Mouse (Mus musculus) intestine, embryonic 14.5 days (tissue): ENCODE measurements around the gene Ptprg. TPM values are rescaled to one million over a fixed set of nuclear protein-coding genes. Genes with fewer than 3 reads are reported as not detected.

Experiments used
- ATAC-seq: fragments of 200-750 bp; cut with Nextera tagmentation; replicated peaks from 2 replicates; pipeline ENCODE4 v1.8.0; 2017; ENCODE audit warnings: low read depth, moderate number of reproducible peaks, moderate TSS enrichment, moderate library complexity; ENCODE audit not compliant: low FRiP score, low TSS enrichment
- DNase-seq: peaks from one replicate; pipeline ENCODE4 v3.0.0-alpha.2; 2018; ENCODE audit warnings: low spot score
- H3K27ac ChIP-seq: fragments of 300-500 bp; sonication (generic); 2 replicates; pipeline ENCODE4 v1.5.1; 2014; ENCODE audit warnings: low read depth, mild to moderate bottlenecking, control low read depth
- H3K27me3 ChIP-seq: fragments of 300-500 bp; sonication (generic); replicated peaks from 2 replicates; pipeline ENCODE4 v1.6.1; 2014; ENCODE audit warnings: low read length, control low read depth; ENCODE audit not compliant: control insufficient read depth, insufficient read depth
- H3K36me3 ChIP-seq: fragments of 300-500 bp; sonication (generic); 2 replicates; pipeline ENCODE4 v1.6.1; 2014; ENCODE audit warnings: low read length, control low read depth; ENCODE audit not compliant: control insufficient read depth, insufficient read depth
- H3K4me1 ChIP-seq: fragments of 300-500 bp; sonication (generic); replicated peaks from 2 replicates; pipeline ENCODE4 v1.6.1; 2014; ENCODE audit warnings: low read length, control low read depth, mixed read lengths; ENCODE audit not compliant: control insufficient read depth, insufficient read depth
- H3K4me2 ChIP-seq: fragments of 300-500 bp; sonication (generic); 2 replicates; pipeline ENCODE4 v1.6.1; 2014; ENCODE audit warnings: low read length
- H3K4me3 ChIP-seq: fragments of 300-500 bp; sonication (generic); 2 replicates; pipeline ENCODE4 v1.5.1; 2014; ENCODE audit warnings: low read depth, low read length, control low read depth, mixed read lengths
- H3K9ac ChIP-seq: fragments of 300-500 bp; sonication (generic); 2 replicates; pipeline ENCODE4 v1.6.1; 2014; ENCODE audit warnings: mild to moderate bottlenecking, low read length
- H3K9me3 ChIP-seq: fragments of 300-500 bp; sonication (generic); 2 replicates; pipeline ENCODE4 v1.6.1; 2016; ENCODE audit warnings: low read length, control low read depth; ENCODE audit not compliant: control insufficient read depth
- WGBS: fragments of 180-500 bp; shearing (Covaris S2); extraction: QIAGEN DNeasy Blood & Tissue Kit; methylation state at CpG from one replicate; pipeline ENCODE4 v1.1.7; 2014; 5-methylcytosine and 5-hydroxymethylcytosine counted together
- polyA plus RNA-seq: library from polyadenylated mRNA; unstranded; fragments of >200 nt; fragmentation: Nextera tagmentation; extraction: Ambion mirVana; gene quantifications from 2 replicates; pipeline ENCODE4 v1.2.1, GENCODE M21; 2014

Gene Ptprg
- polyA plus RNA-seq, 1 experiment from 2014 or later = 25.1 TPM

- 36% methylated on average over 5 of the region's 5 CpGs for WGBS
- no peaks in the 10 kb centered on the region for H3K4me1 ChIP-seq
- ATAC-seq = no peak
- H3K4me2 ChIP-seq = no peak overlapping the region
- no peak overlapping the region for H3K9ac ChIP-seq
- no peak overlapping the region for H3K4me3 ChIP-seq
- H3K9me3 ChIP-seq = no peaks in the 10 kb centered on the region
- no peaks in the 10 kb centered on the region for H3K27me3 ChIP-seq
- H3K36me3 ChIP-seq = no peaks in the 10 kb centered on the region
- no peak overlapping the region for H3K27ac ChIP-seq
- no peak for DNase-seq
Measured at GRCm38 (mm10) chr14:12113326-12113725, 560.0 kb downstream of the Ptprg start.

GRCm38 (mm10) chr14:12114016-12114415 is 560.7 kb downstream of the Ptprg start:
- Histone ChIP-seq H3K9ac (no peak overlapping the region), H3K4me1 (no peaks in the 10 kb centered on the region), H3K9me3 (no peaks in the 10 kb centered on the region), H3K27me3 (no peaks in the 10 kb centered on the region), H3K4me3 (no peak overlapping the region), H3K4me2 (no peak overlapping the region), H3K27ac (no peak overlapping the region), H3K36me3 (no peaks in the 10 kb centered on the region)
- DNase-seq = no peak
- WGBS = 57% methylated on average over 6 of the region's 6 CpGs
- no peak for ATAC-seq

GRCm38 (mm10) chr14:12119260-12119659 is 565.9 kb downstream of the Ptprg start:
- Histone ChIP-seq H3K4me2 (no peak overlapping the region), H3K36me3 (0 out of 2 replicates have a peak, but pooled peaks cover 3% of the 10 kb centered on the region), H3K9ac (no peak overlapping the region), H3K4me3 (no peak overlapping the region), H3K27me3 (no peaks in the 10 kb centered on the region), H3K9me3 (no peaks in the 10 kb centered on the region), H3K27ac (no peak overlapping the region), H3K4me1 (no peaks in the 10 kb centered on the region)
- WGBS = 72% methylated on average over 8 of the region's 8 CpGs
- no peak for ATAC-seq
- no peak for DNase-seq

GRCm38 (mm10) chr14:12121906-12122305 is 568.6 kb downstream of the Ptprg start:
- Histone ChIP-seq H3K27ac (no peak overlapping the region), H3K36me3 (0 out of 2 replicates have a peak, but pooled peaks cover 3% of the 10 kb centered on the region), H3K9ac (no peak overlapping the region), H3K4me3 (no peak overlapping the region), H3K4me2 (no peak overlapping the region), H3K9me3 (no peaks in the 10 kb centered on the region), H3K4me1 (no peaks in the 10 kb centered on the region), H3K27me3 (no peaks in the 10 kb centered on the region)
- no peak for ATAC-seq
- DNase-seq = no peak
- WGBS = 91% methylated on average over 7 of the region's 7 CpGs

GRCm38 (mm10) chr14:12124682-12125081 is 571.4 kb downstream of the Ptprg start:
- Histone ChIP-seq H3K4me3 (no peak overlapping the region), H3K9ac (no peak overlapping the region), H3K27me3 (no peaks in the 10 kb centered on the region), H3K4me2 (no peak overlapping the region), H3K36me3 (0 out of 2 replicates have a peak, but pooled peaks cover 3% of the 10 kb centered on the region), H3K27ac (no peak overlapping the region), H3K4me1 (no peaks in the 10 kb centered on the region), H3K9me3 (no peaks in the 10 kb centered on the region)
- ATAC-seq (no peak), DNase-seq (no peak)
- 92% methylated on average over 3 of the region's 3 CpGs for WGBS

GRCm38 (mm10) chr14:12127951-12128350 is 574.6 kb downstream of the Ptprg start:
- no peak overlapping the region for H3K27ac ChIP-seq
- H3K9me3 ChIP-seq = no peaks in the 10 kb centered on the region
- H3K4me1 ChIP-seq = no peaks in the 10 kb centered on the region
- ATAC-seq (no peak), DNase-seq (no peak)
- H3K27me3 ChIP-seq = no peaks in the 10 kb centered on the region
- 87% methylated on average over 3 of the region's 3 CpGs for WGBS
- no peaks in the 10 kb centered on the region for H3K36me3 ChIP-seq
- H3K4me3 ChIP-seq = no peak overlapping the region
- no peak overlapping the region for H3K4me2 ChIP-seq
- no peak overlapping the region for H3K9ac ChIP-seq

- Histone ChIP-seq H3K9ac (no peak overlapping the region), H3K27me3 (no peaks in the 10 kb centered on the region), H3K4me3 (no peak overlapping the region), H3K4me2 (no peak overlapping the region), H3K9me3 (no peaks in the 10 kb centered on the region), H3K36me3 (no peaks in the 10 kb centered on the region), H3K27ac (no peak overlapping the region), H3K4me1 (no peaks in the 10 kb centered on the region)
- DNase-seq (no peak), ATAC-seq (no peak)
- 57% methylated on average over 7 of the region's 7 CpGs for WGBS
Measured at GRCm38 (mm10) chr14:12132046-12132615, 578.8 kb downstream of the Ptprg start.

GRCm38 (mm10) chr14:12133163-12133562 is 579.8 kb downstream of the Ptprg start:
- H3K36me3 ChIP-seq = no peaks in the 10 kb centered on the region
- no peak overlapping the region for H3K9ac ChIP-seq
- H3K9me3 ChIP-seq = no peaks in the 10 kb centered on the region
- H3K27me3 ChIP-seq = no peaks in the 10 kb centered on the region
- 81% methylated on average over 3 of the region's 3 CpGs for WGBS
- H3K4me3 ChIP-seq = no peak overlapping the region
- DNase-seq (no peak), ATAC-seq (no peak)
- no peak overlapping the region for H3K4me2 ChIP-seq
- H3K4me1 ChIP-seq = no peaks in the 10 kb centered on the region
- H3K27ac ChIP-seq = no peak overlapping the region

- DNase-seq (no peak), ATAC-seq (no peak)
- 79% methylated on average over 4 of the region's 4 CpGs for WGBS
- no peaks in the 10 kb centered on the region for H3K4me1 ChIP-seq
- H3K9me3 ChIP-seq = no peaks in the 10 kb centered on the region
- no peak overlapping the region for H3K4me3 ChIP-seq
- no peaks in the 10 kb centered on the region for H3K27me3 ChIP-seq
- H3K4me2 ChIP-seq = no peak overlapping the region
- no peaks in the 10 kb centered on the region for H3K36me3 ChIP-seq
- no peak overlapping the region for H3K9ac ChIP-seq
- H3K27ac ChIP-seq = no peak overlapping the region
Measured at GRCm38 (mm10) chr14:12134504-12134903, 581.2 kb downstream of the Ptprg start.
